Mouse (Mus musculus): Measurements from ENCODE around the gene Tbca.

DNA sequence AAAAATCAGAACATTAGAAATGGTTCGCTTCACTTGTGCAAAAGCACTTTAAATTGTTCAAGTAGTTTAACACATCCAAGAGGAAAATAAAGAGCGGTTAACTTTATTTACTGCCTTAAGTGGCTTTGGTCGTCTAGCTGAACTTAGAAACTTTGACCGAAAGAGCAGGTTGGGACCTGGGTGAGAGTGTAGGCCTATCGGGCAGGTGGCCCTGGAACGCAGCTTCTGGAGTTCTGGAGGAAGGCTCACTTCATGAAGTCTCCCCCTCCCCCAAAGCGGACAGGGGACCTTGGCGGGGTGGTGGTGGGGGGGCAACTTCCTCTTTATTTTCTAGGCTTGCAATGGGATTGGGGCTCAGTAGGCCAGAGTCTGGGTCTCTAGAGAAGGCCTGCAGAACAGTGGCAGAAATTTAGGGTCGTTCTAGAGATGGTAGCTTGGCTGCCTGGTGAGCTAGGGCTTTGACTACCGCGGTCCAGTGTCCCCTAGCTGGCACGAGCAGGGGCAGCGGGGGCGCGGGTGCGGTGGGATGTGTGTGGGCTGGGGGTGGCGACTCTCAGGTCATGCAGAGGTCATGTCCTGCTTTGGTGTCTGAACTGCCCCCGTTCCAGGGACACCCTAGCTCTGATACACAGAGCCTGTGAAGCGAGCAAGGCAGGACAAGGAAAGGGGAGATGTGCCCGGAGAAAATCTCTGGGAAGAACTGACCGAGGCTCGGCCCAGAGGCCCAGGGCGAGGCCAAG, 86.1 kb downstream of the Tbca start:
- TF ChIP-seq CTCF (IDR thresholded peaks at IDR 0.05; ENCODE audit: low read depth) (no peak), EP300 (IDR thresholded peaks at IDR 0.05; ENCODE audit: low read depth) (no peak)
